Mouse (Mus musculus): ENCODE data around the gene Vtn.
A peak's percentile ranks its signal among the peaks of the same experiment; 100 is the strongest.

Gene Vtn

DNA sequence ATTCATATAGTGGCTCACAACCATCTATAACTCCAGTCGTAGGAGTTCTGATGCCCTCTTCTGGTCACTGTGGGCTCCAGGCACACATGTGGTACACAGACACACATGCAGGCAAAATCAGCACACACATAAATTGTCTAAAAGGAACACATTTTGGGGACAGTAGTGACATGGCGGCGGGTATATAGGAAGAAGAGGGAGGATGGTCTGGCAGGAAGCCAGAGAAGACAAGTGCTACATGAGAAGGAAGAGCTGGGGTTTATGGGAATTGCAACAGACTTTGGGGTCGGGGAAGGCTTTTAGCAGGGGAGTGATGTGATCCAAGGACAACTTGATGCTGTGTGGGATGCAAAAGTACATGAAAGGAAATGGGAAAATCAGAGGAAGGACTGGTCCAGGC lies 35.6 kb downstream of the Vtn start:
- no peak for DNase-seq (ENCODE audit: low read depth, low spot score)

DNA sequence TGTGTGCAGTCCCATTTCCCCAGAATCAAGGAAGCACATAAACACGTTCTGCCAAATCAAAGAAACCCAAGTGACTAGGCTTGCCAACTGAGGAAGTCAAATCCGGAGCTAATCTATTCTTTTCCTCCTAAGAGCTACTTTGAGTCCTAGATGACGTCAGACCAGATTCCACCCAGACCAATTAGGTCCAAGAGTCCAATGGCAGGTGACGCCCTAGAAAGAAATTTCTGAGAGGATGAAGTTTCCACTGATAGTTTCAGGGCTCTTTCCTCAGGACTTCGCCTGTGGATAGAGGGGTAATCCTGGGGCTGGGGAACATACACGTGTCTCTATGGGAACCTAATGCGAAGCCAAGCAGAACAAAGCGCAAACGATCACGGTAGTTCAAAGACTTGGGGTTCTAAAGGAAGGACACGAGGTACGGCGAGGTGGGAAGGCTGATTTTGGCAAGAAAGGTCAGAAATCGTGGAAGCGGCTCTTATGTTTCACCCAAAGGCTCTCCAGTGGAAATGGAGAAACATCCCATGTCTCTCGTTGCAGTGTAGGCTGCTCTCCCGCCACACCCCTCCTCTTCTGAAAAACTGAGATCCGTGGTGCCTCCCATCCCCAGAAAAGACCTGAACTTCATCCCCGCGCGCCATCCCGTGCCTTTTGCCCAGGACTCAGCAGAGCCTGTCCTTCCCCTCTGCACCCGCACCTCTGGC lies 36.6 kb downstream of the Vtn start:
- DNase-seq (ENCODE audit: low read depth, low spot score), result peak; percentile 77

GRCm38 (mm10) chr11:78536080-78536689 lies 37.3 kb downstream of the Vtn start, which contains the start of the genes Tnfaip1 and Ift20:
Gene Tnfaip1, minus strand, starts transcription at chr11:78536332.
Gene Ift20, plus strand, starts transcription at chr11:78536361.
- DNase-seq (ENCODE audit: low read depth, low spot score), result peak; percentile 100

DNA sequence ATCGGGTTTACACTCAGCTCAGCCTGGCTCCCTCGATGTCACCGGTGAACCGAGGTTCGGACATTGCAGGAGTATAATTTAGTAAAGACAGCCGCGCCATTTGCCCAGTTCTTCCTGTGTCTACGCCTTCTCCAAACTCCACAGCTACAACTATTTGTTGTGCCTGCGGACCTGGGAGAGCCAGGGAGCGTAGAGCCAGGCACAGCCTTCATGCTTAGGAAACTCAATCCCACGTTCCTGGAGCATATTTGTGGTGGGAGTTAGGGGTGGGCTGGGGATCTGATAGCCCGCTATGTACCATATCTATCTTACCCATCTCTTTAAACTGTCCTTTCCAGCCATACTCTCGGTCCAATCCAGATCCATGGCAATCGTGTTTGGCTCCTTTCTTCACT lies 37.8 kb downstream of the Vtn start:
- DNase-seq (ENCODE audit: low read depth, low spot score), result no peak

- no peak for DNase-seq (ENCODE audit: low read depth, low spot score)
These were observed 41.5 kb downstream of the Vtn start for GRCm38 (mm10) chr11:78540358-78540757.

DNA sequence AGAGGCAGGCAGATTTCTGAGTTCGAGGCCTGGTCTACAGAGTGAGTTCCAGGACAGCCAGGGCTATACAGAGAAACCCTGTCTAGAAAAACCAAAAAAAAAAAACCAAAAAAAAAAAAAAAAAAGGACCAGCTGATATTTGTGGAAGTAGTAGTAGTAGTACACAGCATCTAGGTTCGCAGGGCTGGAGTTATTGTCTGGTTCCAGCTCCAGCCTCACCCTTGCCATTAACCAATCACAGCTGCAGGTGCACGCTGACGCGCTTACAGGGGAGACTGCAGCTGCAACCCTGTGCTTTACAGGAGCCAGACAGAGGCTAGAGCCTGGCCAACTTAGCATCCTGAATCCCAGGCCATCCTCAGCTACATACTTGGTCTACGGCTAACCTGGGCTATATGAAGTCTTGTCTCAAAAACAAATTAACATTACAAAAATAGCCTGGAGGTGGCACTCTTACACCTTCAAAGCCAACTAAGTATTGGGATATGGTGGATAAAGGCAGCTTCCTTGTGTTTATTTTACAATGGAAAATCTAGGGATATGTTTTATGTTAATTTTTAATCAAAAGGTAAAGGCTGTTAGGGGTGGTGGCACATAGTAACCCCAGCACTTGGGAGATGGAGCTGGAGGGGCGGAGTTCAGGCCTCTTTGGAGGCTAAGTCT lies 45.7 kb downstream of the Vtn start:
- no peak for DNase-seq (ENCODE audit: low read depth, low spot score)

- no peak for DNase-seq (ENCODE audit: low read depth, low spot score)
These were observed 46.3 kb downstream of the Vtn start for GRCm38 (mm10) chr11:78545181-78545580.

DNA sequence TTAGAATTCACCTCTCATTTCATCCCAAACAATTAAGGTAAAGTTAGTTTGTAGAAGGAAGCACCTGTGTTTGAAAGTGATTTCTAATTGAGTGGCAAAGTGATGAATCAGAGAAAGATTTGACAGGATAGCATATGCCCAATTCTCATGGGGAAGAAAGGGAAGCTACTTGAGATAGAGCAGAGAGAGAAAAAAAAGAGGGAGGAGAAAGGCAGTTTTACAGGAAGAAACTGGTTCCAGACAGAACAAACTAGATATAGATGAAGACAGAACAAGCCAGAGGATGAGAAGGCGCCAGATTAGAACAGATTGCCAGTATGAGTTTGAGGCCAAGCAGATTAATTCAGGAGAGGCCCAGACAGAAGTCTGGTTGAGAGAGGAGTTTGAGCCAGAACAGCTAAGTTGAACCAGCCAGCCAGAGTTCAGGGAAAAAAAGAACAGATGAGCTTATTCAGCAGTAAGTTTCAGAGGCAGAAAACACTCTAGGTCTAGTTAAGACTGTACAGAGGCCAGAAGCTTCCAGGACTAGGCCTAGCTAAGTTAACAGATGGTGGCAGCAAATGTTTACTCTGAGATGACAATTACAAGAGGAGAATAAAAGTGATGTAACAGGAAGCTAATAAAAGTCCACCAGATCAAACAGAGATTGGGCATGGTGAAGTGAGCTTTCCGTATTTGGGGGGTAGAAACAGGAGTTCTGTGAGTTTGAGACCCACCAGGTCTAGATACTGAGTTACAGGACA lies 49.0 kb downstream of the Vtn start:
- no peak for DNase-seq (ENCODE audit: low read depth, low spot score)

DNA sequence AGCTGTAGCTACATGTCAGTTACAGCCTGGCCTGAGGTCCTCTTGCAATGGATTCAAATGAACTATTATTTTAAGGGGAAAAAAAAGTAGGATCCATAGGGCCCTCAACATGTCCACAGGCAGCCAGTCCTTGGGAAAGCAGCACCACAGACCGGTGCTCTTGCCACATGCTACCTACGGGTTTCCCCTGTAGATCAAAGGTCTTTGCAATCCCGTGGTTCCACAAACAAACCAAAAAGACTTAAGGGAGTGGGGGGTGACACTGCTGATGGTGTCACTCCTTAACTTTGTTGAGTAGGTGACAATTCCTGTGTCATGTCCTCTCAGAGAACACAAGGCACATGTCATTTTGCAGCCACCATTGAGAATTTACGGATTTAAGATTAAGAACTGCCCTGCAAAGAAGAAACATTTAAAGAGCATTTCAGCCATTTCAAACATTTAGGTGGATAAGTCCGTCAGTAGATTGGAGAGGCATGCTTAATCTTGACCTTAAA lies 50.6 kb downstream of the Vtn start:
- no peak for DNase-seq (ENCODE audit: low read depth, low spot score)

- peak; percentile 98 for DNase-seq (ENCODE audit: low read depth, low spot score)
These were observed 51.5 kb downstream of the Vtn start, which contains the start of gene Tmem97 for GRCm38 (mm10) chr11:78550168-78551058. Gene Tmem97, minus strand, starts transcription at chr11:78550777.

DNA sequence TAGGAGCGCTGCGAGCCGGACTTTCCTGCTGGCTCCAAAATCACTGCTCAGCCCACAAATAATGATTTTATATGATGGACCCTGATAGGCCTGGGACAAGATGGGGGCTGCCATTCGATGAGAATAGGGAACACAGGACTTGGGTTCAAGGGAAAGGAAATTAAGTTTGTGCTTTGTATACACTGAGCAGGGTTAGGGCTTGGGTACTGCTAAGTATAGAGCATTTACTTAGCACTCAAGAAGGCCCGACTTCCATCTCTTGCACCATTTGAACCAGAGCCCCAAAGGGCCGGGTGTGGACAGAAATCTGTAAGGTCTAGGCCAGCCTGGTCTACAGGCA lies 52.1 kb downstream of the Vtn start:
- no peak for DNase-seq (ENCODE audit: low read depth, low spot score)

Data from ES-CJ7 (cell line).